Mouse (Mus musculus): ENCODE results near the gene Lamtor1. TPM values are rescaled to one million over a fixed set of nuclear protein-coding genes. Genes with fewer than 3 reads are reported as not detected.
"Not testable (repeated sequence)": the region's sequence is repeated elsewhere in the genome, so short reads cannot be mapped to it uniquely, and the experiment has no call there.

Gene Lamtor1
- polyA plus RNA-seq, 1 experiment from 2014 or later: 153 TPM

DNA sequence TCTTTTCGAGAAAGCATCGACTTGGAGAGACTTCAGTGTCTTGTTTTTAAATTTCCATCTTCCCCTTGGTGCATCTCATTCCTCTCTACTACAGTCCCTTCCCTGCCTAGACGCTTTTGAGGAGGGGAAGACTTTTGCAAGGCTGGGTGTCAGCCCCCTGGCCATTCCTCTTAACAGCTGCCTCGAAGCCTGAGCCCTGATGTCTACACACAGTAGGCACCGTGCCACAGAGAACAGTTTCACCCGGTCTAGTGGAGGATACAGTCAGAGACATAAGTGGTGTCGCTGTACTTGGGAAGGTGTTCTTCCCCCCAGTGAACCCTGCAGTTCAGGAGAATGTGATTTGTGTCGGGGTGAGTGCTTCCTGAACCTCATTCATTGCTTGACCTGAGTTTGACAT, 992 bp downstream of the Lamtor1 start:
- Histone ChIP-seq H3K4me1 (ENCODE audit: insufficient read depth, low read depth, low read length) (peaks cover 6% of the 10 kb centered on the region; the same call in 1 of the 2 replicates), H3K36me3 (ENCODE audit: insufficient read depth, low read length) (peaks cover 6% of the 10 kb centered on the region; the same call in 1 of the 2 replicates), H3K4me3 (ENCODE audit: low read depth, low read length) (peak overlapping the region; percentile 79), H3K27me3 (replicated peaks; ENCODE audit: insufficient read depth, low read length) (no peaks in the 10 kb centered on the region), H3K9ac (replicated peaks; ENCODE audit: low read depth) (peak overlapping the region; percentile 90), H3K9me3 (ENCODE audit: low read length) (no peaks in the 10 kb centered on the region), H3K27ac (ENCODE audit: low read length) (peak overlapping the region; percentile 98), H3K4me2 (replicated peaks; ENCODE audit: low read depth, low read length) (peak overlapping the region; percentile 59)
- 46% methylated on average over 8 of the region's 8 CpGs for WGBS
- no peak for ATAC-seq
- no peak for DNase-seq (ENCODE audit: low spot score)
- no peak for TF ChIP-seq EP300 (IDR thresholded peaks at IDR 0.05)
- no peak for TF ChIP-seq CTCF (IDR thresholded peaks at IDR 0.05)

DNA sequence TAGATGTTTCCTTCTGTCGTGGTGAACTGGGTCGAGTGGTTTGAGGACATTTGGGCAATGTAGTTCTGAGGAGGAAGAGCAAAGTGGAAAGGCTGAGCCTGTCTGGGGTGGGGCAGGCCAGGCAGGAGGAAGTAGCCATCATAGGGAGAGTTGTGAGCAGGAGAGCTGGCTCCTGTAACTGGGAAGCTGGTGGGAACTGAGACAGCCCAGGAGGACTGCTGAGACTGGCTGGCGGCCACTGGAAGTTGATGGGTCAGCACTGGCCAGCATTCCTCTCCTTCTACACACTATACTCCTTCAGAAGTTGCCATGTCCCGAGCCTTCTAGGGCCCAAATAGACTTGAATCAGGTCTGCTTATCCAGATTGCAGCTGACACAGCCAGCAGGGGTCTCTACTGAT, 2.7 kb downstream of the Lamtor1 start:
- H3K4me3 ChIP-seq (ENCODE audit: low read depth, low read length): no peak overlapping the region
- H3K9me3 ChIP-seq (ENCODE audit: low read length): no peaks in the 10 kb centered on the region
- H3K36me3 ChIP-seq (ENCODE audit: insufficient read depth, low read length): peaks cover 20% of the 10 kb centered on the region; the same call in 1 of the 2 replicates
- H3K9ac ChIP-seq (replicated peaks; ENCODE audit: low read depth): 0 out of 2 replicates have a peak overlapping the region, but pooled peaks have one; percentile 4
- no peak overlapping the region for H3K4me2 ChIP-seq (replicated peaks; ENCODE audit: low read depth, low read length)
- peaks cover 6% of the 10 kb centered on the region; the same call in 1 of the 2 replicates for H3K4me1 ChIP-seq (ENCODE audit: insufficient read depth, low read depth, low read length)
- TF ChIP-seq CTCF (IDR thresholded peaks at IDR 0.05) (peak; percentile 45), EP300 (IDR thresholded peaks at IDR 0.05) (no peak)
- DNase-seq (ENCODE audit: low spot score) (peak; percentile 46), ATAC-seq (no peak)
- H3K27me3 ChIP-seq (replicated peaks; ENCODE audit: insufficient read depth, low read length): no peaks in the 10 kb centered on the region
- 61% methylated on average over 4 of the region's 4 CpGs for WGBS
- no peak overlapping the region for H3K27ac ChIP-seq (ENCODE audit: low read length)

DNA sequence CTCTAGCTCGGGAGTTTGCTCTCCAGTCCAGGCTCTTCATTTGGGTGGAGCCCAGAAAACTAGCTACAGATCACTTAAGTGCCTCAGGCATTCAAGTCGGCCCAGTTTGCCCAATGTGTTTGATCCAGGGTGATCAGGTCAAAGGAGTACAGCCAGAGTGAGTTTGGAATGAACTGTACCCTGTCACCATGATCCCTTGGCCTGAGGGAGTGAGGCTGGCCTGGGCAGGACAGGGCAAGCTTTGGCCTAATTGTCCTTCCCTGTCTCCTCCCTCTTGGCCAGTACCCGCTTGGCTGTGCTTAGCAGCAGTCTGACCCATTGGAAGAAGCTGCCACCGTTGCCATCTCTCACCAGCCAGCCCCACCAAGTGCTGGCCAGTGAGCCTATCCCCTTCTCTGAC, 4.4 kb downstream of the Lamtor1 start:
- DNase-seq (ENCODE audit: low spot score): no peak
- TF ChIP-seq CTCF (IDR thresholded peaks at IDR 0.05) (no peak), EP300 (IDR thresholded peaks at IDR 0.05) (no peak)
- no peak overlapping the region for H3K4me3 ChIP-seq (ENCODE audit: low read depth, low read length)
- no peaks in the 10 kb centered on the region for H3K27me3 ChIP-seq (replicated peaks; ENCODE audit: insufficient read depth, low read length)
- peaks cover 6% of the 10 kb centered on the region; the same call in 1 of the 2 replicates for H3K4me1 ChIP-seq (ENCODE audit: insufficient read depth, low read depth, low read length)
- no peaks in the 10 kb centered on the region for H3K9me3 ChIP-seq (ENCODE audit: low read length)
- no peak overlapping the region for H3K27ac ChIP-seq (ENCODE audit: low read length)
- H3K4me2 ChIP-seq (replicated peaks; ENCODE audit: low read depth, low read length): no peak overlapping the region
- peaks cover 21% of the 10 kb centered on the region; the same call in 1 of the 2 replicates for H3K36me3 ChIP-seq (ENCODE audit: insufficient read depth, low read length)
- ATAC-seq: no peak
- 82% methylated on average over 4 of the region's 4 CpGs for WGBS
- H3K9ac ChIP-seq (replicated peaks; ENCODE audit: low read depth): no peak overlapping the region

DNA sequence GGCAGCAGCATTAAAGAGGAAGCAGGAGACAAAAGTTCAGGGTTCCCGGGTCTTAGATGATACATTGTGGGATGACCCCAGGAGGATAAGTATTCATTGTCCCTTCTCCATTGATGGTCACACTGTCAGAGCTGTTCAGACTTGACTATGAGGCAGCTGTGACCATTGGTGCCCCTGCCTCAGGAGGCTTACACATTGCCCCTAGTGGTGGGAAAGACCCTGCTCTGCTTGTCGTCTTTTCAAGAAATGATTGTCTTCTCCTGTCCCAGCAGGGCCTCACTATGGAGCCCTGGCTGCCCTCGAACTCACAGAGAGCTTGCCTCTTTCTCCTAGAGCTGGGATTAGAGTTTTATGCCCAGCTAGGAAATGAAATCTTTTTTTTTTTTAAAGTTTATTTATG, 6.3 kb downstream of the Lamtor1 start:
- 61% methylated on average over 3 of the region's 3 CpGs for WGBS
- Histone ChIP-seq H3K4me1 (ENCODE audit: insufficient read depth, low read depth, low read length) (no peaks in the 10 kb centered on the region; the same call in 1 of the 2 replicates), H3K9me3 (ENCODE audit: low read length) (no peaks in the 10 kb centered on the region), H3K4me3 (ENCODE audit: low read depth, low read length) (no peak overlapping the region), H3K27ac (ENCODE audit: low read length) (no peak overlapping the region), H3K9ac (replicated peaks; ENCODE audit: low read depth) (no peak overlapping the region), H3K36me3 (ENCODE audit: insufficient read depth, low read length) (peaks cover 21% of the 10 kb centered on the region; the same call in 1 of the 2 replicates), H3K27me3 (replicated peaks; ENCODE audit: insufficient read depth, low read length) (no peaks in the 10 kb centered on the region), H3K4me2 (replicated peaks; ENCODE audit: low read depth, low read length) (no peak overlapping the region)
- ATAC-seq (no peak), DNase-seq (ENCODE audit: low spot score) (no peak)
- TF ChIP-seq CTCF (IDR thresholded peaks at IDR 0.05): peak; percentile 41
- no peak for TF ChIP-seq EP300 (IDR thresholded peaks at IDR 0.05)

DNA sequence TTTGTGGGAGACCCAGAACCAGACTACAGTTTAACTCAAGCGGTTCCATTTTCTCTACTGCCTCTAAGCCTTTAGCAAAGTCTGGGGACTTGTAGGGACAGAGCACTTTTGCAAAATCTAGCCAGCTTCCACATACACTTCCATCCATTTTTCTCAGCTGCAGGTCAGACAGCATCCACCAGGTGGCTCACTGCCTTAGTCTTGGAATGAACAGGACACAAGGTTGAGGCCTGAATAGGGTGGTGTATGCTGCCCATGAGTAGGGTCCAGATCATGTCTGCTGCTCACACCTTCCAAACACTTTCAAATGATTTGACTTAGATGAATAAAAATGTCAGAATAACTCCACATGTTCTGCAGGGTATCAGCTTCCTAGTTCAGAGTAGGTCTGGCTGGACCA, 12.4 kb downstream of the Lamtor1 start:
- peak; percentile 80 for ATAC-seq
- no peaks in the 10 kb centered on the region for H3K4me1 ChIP-seq (ENCODE audit: insufficient read depth, low read depth, low read length)
- 11% methylated on average over 1 of the region's 1 CpGs for WGBS

DNA sequence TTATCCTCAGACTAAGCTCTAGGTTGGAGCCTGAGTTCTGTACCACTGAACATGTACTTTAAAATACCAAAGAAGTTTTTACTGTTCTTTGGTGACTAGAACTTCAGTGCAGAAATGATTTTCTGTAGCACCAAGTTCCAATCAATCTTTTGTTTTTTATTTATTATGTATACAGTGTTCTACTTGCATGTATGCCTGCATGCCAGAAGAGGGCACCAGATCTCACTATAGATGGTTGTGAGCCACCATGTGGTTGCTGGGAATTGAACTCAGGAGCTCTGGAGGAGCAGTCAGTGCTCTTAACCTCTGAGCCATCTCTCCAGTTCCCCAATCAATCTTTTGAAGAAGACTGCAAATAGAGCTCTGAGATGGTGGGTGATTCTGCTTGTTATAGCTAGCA, 20.2 kb downstream of the Lamtor1 start:
- DNase-seq (ENCODE audit: low spot score); H3K27me3 ChIP-seq (replicated peaks; ENCODE audit: insufficient read depth, low read length); H3K9ac ChIP-seq (replicated peaks; ENCODE audit: low read depth); H3K36me3 ChIP-seq (ENCODE audit: insufficient read depth, low read length); H3K4me2 ChIP-seq (replicated peaks; ENCODE audit: low read depth, low read length); H3K9me3 ChIP-seq (ENCODE audit: low read length); H3K27ac ChIP-seq (ENCODE audit: low read length); H3K4me3 ChIP-seq (ENCODE audit: low read depth, low read length); H3K4me1 ChIP-seq (ENCODE audit: insufficient read depth, low read depth, low read length); ATAC-seq: not testable (repeated sequence)
- peak; percentile 16; the same call in 1 of the 2 replicates for TF ChIP-seq CTCF (IDR thresholded peaks at IDR 0.05)

More for the DNA sequence above, 12.4 kb downstream of the Lamtor1 start:
- Histone ChIP-seq H3K27ac (ENCODE audit: low read length) (no peak overlapping the region), H3K36me3 (ENCODE audit: insufficient read depth, low read length) (0 out of 2 replicates have a peak, but pooled peaks cover 4% of the 10 kb centered on the region), H3K4me2 (replicated peaks; ENCODE audit: low read depth, low read length) (no peak overlapping the region), H3K9ac (replicated peaks; ENCODE audit: low read depth) (no peak overlapping the region), H3K4me3 (ENCODE audit: low read depth, low read length) (no peak overlapping the region), H3K27me3 (replicated peaks; ENCODE audit: insufficient read depth, low read length) (no peaks in the 10 kb centered on the region), H3K9me3 (ENCODE audit: low read length) (no peaks in the 10 kb centered on the region)
- peak; percentile 65 for DNase-seq (ENCODE audit: low spot score)
- peak; percentile 94 for TF ChIP-seq CTCF (IDR thresholded peaks at IDR 0.05)
- TF ChIP-seq EP300 (IDR thresholded peaks at IDR 0.05): no peak

DNA sequence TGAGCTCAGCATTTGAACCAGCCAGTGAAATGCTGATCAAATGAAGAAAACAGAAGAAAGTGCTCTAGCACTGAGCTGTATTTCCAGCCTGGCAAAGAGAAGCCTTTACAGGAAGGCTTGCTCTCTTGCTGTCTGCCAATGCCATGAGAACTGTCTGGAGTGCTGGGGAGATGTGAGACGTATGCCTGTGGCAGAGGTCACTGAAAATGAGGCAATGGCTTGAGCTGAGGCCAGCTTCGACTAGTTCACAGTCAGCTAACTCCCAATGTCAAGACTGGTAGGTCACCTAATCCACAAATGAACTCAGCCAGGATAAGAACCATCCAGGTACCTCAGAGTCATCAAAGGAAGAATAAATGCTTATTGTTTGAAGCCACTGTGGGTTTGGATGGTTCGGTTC, 22.4 kb downstream of the Lamtor1 start:
- H3K9ac ChIP-seq (replicated peaks; ENCODE audit: low read depth): no peak overlapping the region
- no peaks in the 10 kb centered on the region for H3K9me3 ChIP-seq (ENCODE audit: low read length)
- no peaks in the 10 kb centered on the region for H3K4me1 ChIP-seq (ENCODE audit: insufficient read depth, low read depth, low read length)
- H3K4me3 ChIP-seq (ENCODE audit: low read depth, low read length): no peak overlapping the region
- H3K27ac ChIP-seq (ENCODE audit: low read length): no peak overlapping the region
- ATAC-seq (no peak), DNase-seq (ENCODE audit: low spot score) (no peak)
- H3K36me3 ChIP-seq (ENCODE audit: insufficient read depth, low read length): no peaks in the 10 kb centered on the region
- no peak for TF ChIP-seq CTCF (IDR thresholded peaks at IDR 0.05)
- TF ChIP-seq EP300 (IDR thresholded peaks at IDR 0.05): no peak
- H3K4me2 ChIP-seq (replicated peaks; ENCODE audit: low read depth, low read length): no peak overlapping the region
- H3K27me3 ChIP-seq (replicated peaks; ENCODE audit: insufficient read depth, low read length): no peaks in the 10 kb centered on the region
- WGBS: 63% methylated on average over 3 of the region's 3 CpGs
